Mouse (Mus musculus) intestine, embryonic 14.5 days (tissue): ENCODE data around the gene Dcakd. TPM values are rescaled to one million over a fixed set of nuclear protein-coding genes. Genes with fewer than 3 reads are reported as not detected.

Experiments
- ATAC-seq: fragments of 200-750 bp; cut with Nextera tagmentation; replicated peaks from 2 replicates; pipeline ENCODE4 v1.8.0; 2017; ENCODE audit warnings: low read depth, moderate number of reproducible peaks, moderate TSS enrichment, moderate library complexity; ENCODE audit not compliant: low FRiP score, low TSS enrichment
- DNase-seq: peaks from one replicate; pipeline ENCODE4 v3.0.0-alpha.2; 2018; ENCODE audit warnings: low spot score
- H3K27ac ChIP-seq: fragments of 300-500 bp; sonication (generic); 2 replicates; pipeline ENCODE4 v1.5.1; 2014; ENCODE audit warnings: low read depth, mild to moderate bottlenecking, control low read depth
- H3K27me3 ChIP-seq: fragments of 300-500 bp; sonication (generic); replicated peaks from 2 replicates; pipeline ENCODE4 v1.6.1; 2014; ENCODE audit warnings: low read length, control low read depth; ENCODE audit not compliant: control insufficient read depth, insufficient read depth
- H3K36me3 ChIP-seq: fragments of 300-500 bp; sonication (generic); 2 replicates; pipeline ENCODE4 v1.6.1; 2014; ENCODE audit warnings: low read length, control low read depth; ENCODE audit not compliant: control insufficient read depth, insufficient read depth
- H3K4me1 ChIP-seq: fragments of 300-500 bp; sonication (generic); replicated peaks from 2 replicates; pipeline ENCODE4 v1.6.1; 2014; ENCODE audit warnings: low read length, control low read depth, mixed read lengths; ENCODE audit not compliant: control insufficient read depth, insufficient read depth
- H3K4me2 ChIP-seq: fragments of 300-500 bp; sonication (generic); 2 replicates; pipeline ENCODE4 v1.6.1; 2014; ENCODE audit warnings: low read length
- H3K4me3 ChIP-seq: fragments of 300-500 bp; sonication (generic); 2 replicates; pipeline ENCODE4 v1.5.1; 2014; ENCODE audit warnings: low read depth, low read length, control low read depth, mixed read lengths
- H3K9ac ChIP-seq: fragments of 300-500 bp; sonication (generic); 2 replicates; pipeline ENCODE4 v1.6.1; 2014; ENCODE audit warnings: mild to moderate bottlenecking, low read length
- H3K9me3 ChIP-seq: fragments of 300-500 bp; sonication (generic); 2 replicates; pipeline ENCODE4 v1.6.1; 2016; ENCODE audit warnings: low read length, control low read depth; ENCODE audit not compliant: control insufficient read depth
- WGBS: fragments of 180-500 bp; shearing (Covaris S2); extraction: QIAGEN DNeasy Blood & Tissue Kit; methylation state at CpG from one replicate; pipeline ENCODE4 v1.1.7; 2014; 5-methylcytosine and 5-hydroxymethylcytosine counted together
- polyA plus RNA-seq: library from polyadenylated mRNA; unstranded; fragments of >200 nt; fragmentation: Nextera tagmentation; extraction: Ambion mirVana; gene quantifications from 2 replicates; pipeline ENCODE4 v1.2.1, GENCODE M21; 2014

Gene Dcakd
- polyA plus RNA-seq, 1 experiment from 2014 or later: 164 TPM

- Histone ChIP-seq H3K4me1 (no peaks in the 10 kb centered on the region), H3K4me3 (no peak overlapping the region), H3K27ac (no peak overlapping the region), H3K9me3 (no peaks in the 10 kb centered on the region), H3K4me2 (no peak overlapping the region), H3K27me3 (no peaks in the 10 kb centered on the region), H3K36me3 (peaks cover 66% of the 10 kb centered on the region), H3K9ac (no peak overlapping the region)
- DNase-seq: no peak
- ATAC-seq: no peak
- WGBS: 96% methylated on average over 11 of the region's 11 CpGs
These were observed 40.8 kb upstream of the Dcakd start for GRCm38 (mm10) chr11:103068884-103069283.

- no peak overlapping the region for H3K4me2 ChIP-seq
- no peak overlapping the region for H3K9ac ChIP-seq
- ATAC-seq (no peak), DNase-seq (no peak)
- H3K27me3 ChIP-seq: no peaks in the 10 kb centered on the region
- H3K4me1 ChIP-seq: no peaks in the 10 kb centered on the region
- H3K9me3 ChIP-seq: no peaks in the 10 kb centered on the region
- H3K36me3 ChIP-seq: peaks cover 72% of the 10 kb centered on the region
- H3K4me3 ChIP-seq: no peak overlapping the region
- WGBS: 91% methylated on average over 4 of the region's 4 CpGs
- H3K27ac ChIP-seq: no peak overlapping the region
These were observed 40.1 kb upstream of the Dcakd start for GRCm38 (mm10) chr11:103068272-103068671.

GRCm38 (mm10) chr11:103067457-103068001 is 39.4 kb upstream of the Dcakd start:
- no peak for ATAC-seq
- 72% methylated on average over 8 of the region's 8 CpGs for WGBS

GRCm38 (mm10) chr11:103067051-103067361 is 38.9 kb upstream of the Dcakd start:
- ATAC-seq (no peak), DNase-seq (no peak)
- 95% methylated on average over 6 of the region's 6 CpGs for WGBS
- no peak overlapping the region for H3K4me2 ChIP-seq
- H3K36me3 ChIP-seq: peaks cover 80% of the 10 kb centered on the region
- no peaks in the 10 kb centered on the region for H3K4me1 ChIP-seq
- no peaks in the 10 kb centered on the region for H3K9me3 ChIP-seq
- no peak overlapping the region for H3K27ac ChIP-seq
- no peaks in the 10 kb centered on the region for H3K27me3 ChIP-seq
- H3K9ac ChIP-seq: no peak overlapping the region
- H3K4me3 ChIP-seq: no peak overlapping the region

More at GRCm38 (mm10) chr11:103067457-103068001, 39.4 kb upstream of the Dcakd start:
- H3K9me3 ChIP-seq: no peaks in the 10 kb centered on the region
- peaks cover 76% of the 10 kb centered on the region for H3K36me3 ChIP-seq
- H3K27ac ChIP-seq: no peak overlapping the region
- no peak for DNase-seq
- no peak overlapping the region for H3K9ac ChIP-seq
- no peaks in the 10 kb centered on the region for H3K4me1 ChIP-seq
- H3K4me3 ChIP-seq: no peak overlapping the region
- no peak overlapping the region for H3K4me2 ChIP-seq
- H3K27me3 ChIP-seq: no peaks in the 10 kb centered on the region

GRCm38 (mm10) chr11:103066191-103067050 is 38.3 kb upstream of the Dcakd start:
- Histone ChIP-seq H3K4me1 (no peaks in the 10 kb centered on the region), H3K9ac (no peak overlapping the region), H3K9me3 (no peaks in the 10 kb centered on the region), H3K4me3 (no peak overlapping the region), H3K36me3 (peaks cover 86% of the 10 kb centered on the region), H3K27me3 (no peaks in the 10 kb centered on the region), H3K27ac (no peak overlapping the region), H3K4me2 (no peak overlapping the region)
- ATAC-seq (no peak), DNase-seq (no peak)
- WGBS: 98% methylated on average over 14 of the region's 14 CpGs

- no peak overlapping the region for H3K9ac ChIP-seq
- ATAC-seq: no peak
- no peaks in the 10 kb centered on the region for H3K9me3 ChIP-seq
- H3K27ac ChIP-seq: no peak overlapping the region
- H3K36me3 ChIP-seq: peaks cover 86% of the 10 kb centered on the region
- H3K27me3 ChIP-seq: no peaks in the 10 kb centered on the region
- WGBS: 66% methylated on average over 3 of the region's 3 CpGs
- no peak overlapping the region for H3K4me3 ChIP-seq
- no peaks in the 10 kb centered on the region for H3K4me1 ChIP-seq
- H3K4me2 ChIP-seq: no peak overlapping the region
- DNase-seq: no peak
These were observed 30.5 kb upstream of the Dcakd start for GRCm38 (mm10) chr11:103058499-103059085.

GRCm38 (mm10) chr11:103056636-103057035 is 28.5 kb upstream of the Dcakd start:
- Histone ChIP-seq H3K36me3 (peaks cover 91% of the 10 kb centered on the region), H3K27me3 (no peaks in the 10 kb centered on the region), H3K4me2 (no peak overlapping the region), H3K4me3 (no peak overlapping the region), H3K4me1 (no peaks in the 10 kb centered on the region), H3K9ac (no peak overlapping the region), H3K9me3 (no peaks in the 10 kb centered on the region), H3K27ac (no peak overlapping the region)
- DNase-seq: no peak
- 99% methylated on average over 7 of the region's 7 CpGs for whole genome bisulfite sequencing
- no peak for ATAC-seq

GRCm38 (mm10) chr11:103054798-103055197 is 26.7 kb upstream of the Dcakd start:
- Histone ChIP-seq H3K4me1 (no peaks in the 10 kb centered on the region), H3K36me3 (peaks cover 88% of the 10 kb centered on the region), H3K27me3 (no peaks in the 10 kb centered on the region), H3K4me2 (no peak overlapping the region), H3K4me3 (no peak overlapping the region), H3K9ac (no peak overlapping the region), H3K27ac (no peak overlapping the region), H3K9me3 (no peaks in the 10 kb centered on the region)
- 50% methylated on average over 6 of the region's 6 CpGs for WGBS
- no peak for ATAC-seq
- DNase-seq: peak; percentile 83
